Mouse (Mus musculus): ENCODE measurements around the gene Bfsp2.

Bfsp2 gene

DNA sequence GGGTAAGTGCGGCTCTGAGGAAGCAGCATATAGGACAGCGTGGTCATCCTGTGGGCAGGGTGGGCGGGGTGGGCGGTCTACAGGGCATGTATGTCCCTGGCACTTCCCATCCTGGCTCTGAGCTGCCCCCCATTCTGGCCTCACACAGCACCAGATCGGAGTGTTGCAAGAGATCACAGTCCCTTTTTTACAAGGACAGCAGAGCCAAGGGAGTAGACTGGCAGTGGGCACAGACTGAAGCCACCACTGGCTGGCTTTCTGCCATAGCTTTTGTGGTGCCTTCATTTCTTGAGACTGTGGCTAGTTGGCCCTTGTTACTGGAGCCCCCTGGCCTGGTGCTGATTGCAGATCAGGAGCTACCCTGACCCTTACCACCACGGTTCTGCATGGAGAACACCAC is 6.0 kb upstream of the Bfsp2 start:
- no peak for DNase-seq (ENCODE audit: extremely low read depth, low read depth, low spot score)

DNA sequence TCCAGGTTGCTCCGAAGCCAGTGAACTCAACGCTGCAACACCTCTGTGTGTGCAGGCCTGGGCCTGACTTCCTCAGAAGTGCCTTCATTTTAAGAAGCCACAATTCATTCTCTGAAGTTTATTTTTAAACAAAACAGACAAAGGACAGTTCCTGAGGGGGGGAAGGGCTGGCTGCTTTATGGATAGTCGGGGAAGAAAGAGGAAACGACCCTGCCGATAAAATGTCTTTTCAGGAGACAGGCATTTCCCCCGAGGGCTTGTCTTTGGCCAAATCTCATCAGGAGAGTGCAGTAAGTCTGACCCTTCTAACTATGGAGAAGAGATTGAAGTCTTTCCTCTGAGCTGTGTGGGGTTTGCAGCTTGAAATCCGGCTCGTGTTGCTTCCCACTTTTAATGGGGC is 5.4 kb upstream of the Bfsp2 start:
- DNase-seq (ENCODE audit: extremely low read depth, low read depth, low spot score) = no peak

DNA sequence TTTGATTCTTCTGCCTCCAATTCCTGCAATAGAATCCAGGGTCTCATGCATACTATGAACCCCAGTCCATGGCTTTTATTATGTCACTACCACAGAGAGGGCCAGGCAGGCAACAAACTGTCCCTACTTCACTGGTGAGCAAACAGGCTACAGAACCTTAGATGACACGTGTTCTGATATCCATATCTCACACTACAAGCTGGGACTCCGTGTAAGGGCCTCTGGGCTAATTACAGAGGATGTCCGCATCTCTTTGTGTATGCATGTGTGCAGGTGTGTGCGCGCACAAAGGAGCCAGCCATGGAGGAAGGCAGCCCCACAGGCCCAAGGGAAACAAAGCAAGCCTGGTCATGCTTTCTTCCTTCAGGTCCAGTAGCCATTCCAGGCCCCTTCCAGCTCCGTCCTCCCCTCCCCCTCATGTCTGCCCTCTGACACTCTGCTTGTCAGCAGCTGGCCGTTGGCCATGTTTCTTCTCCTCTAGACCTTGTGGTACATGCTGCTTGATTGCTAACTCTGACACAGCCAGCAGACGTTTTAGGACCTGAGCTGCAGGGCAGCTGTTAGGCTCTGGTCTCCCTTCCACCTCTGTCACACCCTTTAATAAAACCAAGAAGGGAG is 492 bp upstream of the Bfsp2 start:
- no peak for DNase-seq (ENCODE audit: extremely low read depth, low read depth, low spot score)

DNA sequence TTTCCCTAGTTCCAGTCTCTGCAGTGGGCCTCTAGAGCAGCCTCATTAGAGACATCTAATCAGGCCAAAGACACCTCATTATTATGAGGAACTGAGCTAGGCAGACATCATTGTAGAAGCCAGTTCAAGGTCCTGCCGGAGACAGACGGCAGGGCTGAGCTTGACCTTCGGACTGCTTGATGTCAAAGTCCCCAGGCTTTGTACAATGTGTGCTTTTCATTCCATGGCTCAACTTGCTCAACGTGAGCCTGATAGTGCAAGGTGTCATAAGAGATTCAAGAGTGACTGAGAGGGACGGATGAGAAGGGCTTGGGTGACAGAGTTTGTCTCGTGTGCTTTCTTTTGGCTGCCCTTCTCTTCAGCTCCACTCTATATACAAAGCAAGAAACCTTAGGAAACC is 4.8 kb downstream of the Bfsp2 start:
- no peak for DNase-seq (ENCODE audit: extremely low read depth, low read depth, low spot score)

DNA sequence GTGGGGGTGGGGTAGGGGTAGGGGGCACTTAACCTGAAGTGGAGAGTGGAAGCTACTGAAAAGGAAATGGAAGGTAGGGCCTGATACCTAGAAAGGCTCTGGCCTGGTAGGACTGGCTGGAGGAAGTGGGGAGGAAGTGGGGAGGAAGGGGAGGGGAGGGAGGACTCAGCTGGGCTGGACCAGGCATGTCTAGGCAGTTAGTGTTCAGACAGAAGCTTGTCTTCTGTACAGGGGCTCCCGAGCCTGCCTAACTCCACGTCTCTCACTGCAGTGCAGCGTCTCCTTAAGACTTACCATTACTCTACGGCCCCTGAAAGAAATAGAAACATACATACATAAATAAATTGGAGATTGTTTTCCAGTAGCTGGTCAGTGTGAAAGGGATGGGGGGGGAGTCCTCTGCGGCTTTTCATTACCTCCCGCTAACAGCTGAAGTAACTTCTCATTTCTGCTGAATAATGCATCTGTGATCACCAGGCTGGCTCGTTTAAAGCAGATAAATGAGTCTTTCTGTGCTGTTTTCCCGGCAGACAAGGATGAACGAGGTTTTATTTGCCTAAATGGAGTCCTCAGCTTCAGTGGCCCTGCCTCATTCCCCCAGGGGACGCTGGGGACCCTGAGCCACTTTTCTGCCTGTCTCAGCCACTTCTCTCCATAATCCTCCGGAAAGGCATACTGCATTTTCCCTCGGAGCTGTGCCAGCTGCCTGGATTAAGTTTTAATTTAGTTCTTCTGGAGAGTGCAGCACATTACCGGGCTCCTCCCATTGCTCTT is 6.1 kb downstream of the Bfsp2 start:
- no peak for DNase-seq (ENCODE audit: extremely low read depth, low read depth, low spot score)

DNA sequence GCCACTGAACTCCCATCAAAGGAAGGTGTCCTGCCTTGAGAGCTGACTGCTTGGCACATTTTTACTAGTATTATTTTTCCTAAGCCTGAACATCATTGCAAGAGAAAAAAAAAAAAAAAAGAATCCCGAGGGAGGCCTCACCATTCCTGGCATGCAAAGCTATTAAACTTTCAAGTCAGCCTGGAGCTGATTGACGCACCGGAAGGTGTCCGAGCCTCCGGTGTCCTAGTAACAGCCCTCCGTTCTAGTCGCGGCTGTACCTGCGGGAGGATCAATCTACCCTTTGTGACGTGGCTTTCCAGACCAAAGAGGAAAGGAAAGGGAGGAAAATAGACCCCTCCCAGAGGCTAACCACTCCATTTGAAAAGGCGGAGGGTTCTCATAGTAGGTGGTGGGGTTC is 8.4 kb downstream of the Bfsp2 start:
- no peak for DNase-seq (ENCODE audit: extremely low read depth, low read depth, low spot score)

DNA sequence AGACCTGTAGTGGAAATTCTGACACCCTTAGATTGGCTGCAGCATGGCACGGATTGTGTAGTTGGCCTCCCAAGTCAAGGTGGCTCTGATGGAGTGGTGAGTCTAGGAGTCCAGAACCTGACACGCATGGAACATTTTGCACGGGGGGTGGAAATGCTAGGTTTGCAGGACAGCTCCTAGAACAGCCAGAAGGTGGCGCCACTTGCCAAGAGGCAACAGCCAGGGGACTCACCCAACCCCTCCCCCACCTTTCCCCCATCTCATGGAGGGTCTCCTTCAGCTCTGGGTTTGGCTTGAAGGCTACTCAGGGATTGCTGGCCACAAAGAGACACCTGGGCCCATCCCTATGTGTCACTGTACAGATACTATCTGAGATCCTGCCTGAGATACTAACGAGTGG is 10.7 kb downstream of the Bfsp2 start:
- DNase-seq (ENCODE audit: extremely low read depth, low read depth, low spot score) = no peak

DNA sequence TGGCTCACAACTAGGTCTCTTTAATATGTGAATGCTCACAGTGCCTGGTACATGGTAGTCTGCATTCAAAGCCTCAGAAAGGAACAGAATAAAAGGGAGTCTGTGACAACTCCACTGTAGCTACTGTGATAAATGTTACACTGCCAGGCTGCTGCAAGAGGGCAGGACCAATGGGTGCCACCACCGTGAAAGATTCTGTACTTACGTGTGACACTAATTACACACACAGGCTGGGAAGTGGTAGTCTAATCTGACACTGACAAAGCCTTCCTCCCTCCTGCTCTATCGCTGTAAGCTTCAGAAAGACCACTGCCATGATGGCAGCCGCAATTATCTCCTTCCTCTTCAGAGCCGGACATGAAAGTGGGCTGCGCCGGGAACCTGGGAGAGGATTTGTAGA is 11.3 kb downstream of the Bfsp2 start:
- DNase-seq (ENCODE audit: extremely low read depth, low read depth, low spot score) = no peak

DNA sequence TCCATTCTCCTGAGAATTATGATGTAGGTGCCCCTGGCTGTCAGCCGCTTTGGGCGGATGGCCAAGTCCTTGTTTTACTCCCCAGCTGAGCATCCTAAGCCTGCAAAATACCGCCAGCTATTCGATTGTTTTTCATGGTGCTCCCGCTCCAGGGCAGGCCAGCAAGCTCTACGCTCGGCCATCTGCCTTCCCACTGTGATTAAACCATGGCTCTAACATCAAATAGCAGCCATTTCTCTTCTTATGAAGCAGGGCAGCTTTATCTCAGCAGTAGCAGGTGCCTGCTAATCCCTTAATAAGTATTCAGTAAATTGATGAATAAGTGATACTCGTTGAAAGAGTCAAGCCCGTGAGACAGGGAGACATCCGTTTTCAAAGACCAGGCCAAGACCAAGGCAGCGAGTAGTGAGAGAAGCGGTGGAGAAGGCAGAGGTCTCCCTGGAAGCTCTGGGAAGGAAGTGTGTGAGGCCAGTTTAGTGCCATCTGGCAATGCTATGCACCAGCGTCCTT is 14.5 kb downstream of the Bfsp2 start:
- DNase-seq (ENCODE audit: extremely low read depth, low read depth, low spot score) = no peak

DNA sequence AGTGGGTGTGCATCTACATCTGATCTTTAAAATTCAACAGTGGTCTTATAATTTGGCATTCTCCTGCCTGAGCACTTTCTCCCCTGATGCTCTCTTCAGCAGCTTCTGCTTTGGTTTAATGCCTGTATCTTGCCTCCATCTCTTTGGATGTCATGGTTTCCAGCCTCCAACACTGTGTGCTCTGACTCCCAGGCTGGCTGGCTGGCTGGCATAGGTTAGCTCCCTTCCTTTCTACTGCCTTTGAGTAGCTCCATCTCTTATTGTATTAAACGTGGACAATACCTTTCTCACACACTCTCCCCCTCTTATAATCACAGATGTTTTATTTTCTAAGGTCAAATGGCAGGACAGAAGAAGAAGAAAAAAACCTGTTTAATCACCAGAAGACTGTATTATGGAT is 14.9 kb downstream of the Bfsp2 start:
- no peak for DNase-seq (ENCODE audit: extremely low read depth, low read depth, low spot score)

DNA sequence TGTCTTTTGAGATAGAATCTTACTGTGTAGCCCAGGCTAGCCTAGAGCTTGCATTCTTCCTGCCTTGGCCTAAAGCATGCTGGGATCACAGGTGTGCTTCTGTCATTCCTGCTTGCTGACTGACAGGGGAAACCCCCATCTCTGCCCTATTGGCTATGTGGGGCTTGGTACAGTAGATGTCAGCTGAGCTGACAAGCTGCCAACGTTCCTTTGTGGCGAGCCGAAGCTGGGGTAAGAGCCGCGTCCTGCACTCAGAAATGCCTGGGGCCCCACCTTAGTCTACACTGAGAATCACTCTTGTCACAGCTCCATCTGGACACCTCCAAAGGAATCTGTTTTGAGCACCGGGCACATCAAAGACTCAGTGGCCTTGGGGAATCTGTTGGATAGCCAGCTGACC is 16.4 kb downstream of the Bfsp2 start:
- DNase-seq (ENCODE audit: extremely low read depth, low read depth, low spot score) = no peak

DNA sequence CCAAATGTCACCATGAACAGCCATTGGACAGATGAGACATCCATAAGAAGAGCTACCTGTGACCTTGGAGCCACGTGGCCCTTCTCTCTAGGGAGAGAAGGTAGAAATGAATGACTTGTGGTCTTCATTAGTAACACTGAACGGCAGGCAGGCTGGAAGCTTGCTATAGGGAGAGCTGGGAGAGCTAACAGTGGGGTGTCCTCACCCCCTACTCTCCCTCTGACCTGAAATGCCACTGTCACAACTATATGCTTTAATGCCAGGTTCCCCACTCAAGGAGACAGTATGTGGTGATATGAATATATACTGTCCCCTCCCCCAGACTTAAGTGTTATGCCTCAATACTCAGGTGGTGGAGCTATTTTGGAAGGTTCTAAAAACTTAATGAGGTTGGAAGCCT is 20.4 kb downstream of the Bfsp2 start:
- no peak for DNase-seq (ENCODE audit: extremely low read depth, low read depth, low spot score)

DNA sequence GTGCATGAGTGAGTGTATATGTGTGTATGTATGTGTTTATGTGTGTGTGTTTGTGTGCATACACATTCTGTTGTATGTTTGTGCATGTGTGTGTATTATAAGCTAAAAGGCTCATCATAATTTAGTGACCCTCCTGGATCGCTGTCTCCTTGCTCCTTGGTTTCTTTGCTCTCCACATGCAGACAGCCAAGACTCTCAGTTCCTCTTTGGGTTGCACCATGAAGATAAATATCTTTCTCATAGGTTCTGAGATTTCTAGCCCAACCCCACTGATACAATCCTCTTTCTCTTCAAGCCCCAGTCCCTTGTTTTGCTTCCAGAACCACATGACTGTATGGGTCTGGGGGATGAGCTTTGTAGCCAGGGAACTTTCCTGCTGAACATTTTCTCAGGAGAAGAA is 20.9 kb downstream of the Bfsp2 start:
- no peak for DNase-seq (ENCODE audit: extremely low read depth, low read depth, low spot score)

DNA sequence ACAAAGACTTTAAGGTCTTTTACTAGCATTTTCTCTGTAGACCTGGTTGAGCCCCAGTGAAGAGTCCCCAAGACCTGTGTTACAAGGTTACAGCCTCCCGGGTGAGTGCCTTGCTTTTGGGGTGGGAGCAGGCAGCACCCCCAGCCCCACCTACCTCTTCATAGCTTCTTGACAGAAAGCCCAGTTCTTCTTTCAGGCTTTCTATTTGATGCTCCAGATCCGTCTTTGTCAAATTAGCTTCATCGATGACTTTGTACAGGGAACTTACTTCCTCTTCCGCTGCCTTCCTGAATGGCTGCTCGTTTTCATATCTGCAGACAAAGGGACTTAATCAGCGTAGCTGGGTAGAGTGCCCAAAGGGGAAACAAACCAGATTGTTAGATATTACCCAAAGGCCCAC is 30.6 kb downstream of the Bfsp2 start:
- no peak for DNase-seq (ENCODE audit: extremely low read depth, low read depth, low spot score)

DNA sequence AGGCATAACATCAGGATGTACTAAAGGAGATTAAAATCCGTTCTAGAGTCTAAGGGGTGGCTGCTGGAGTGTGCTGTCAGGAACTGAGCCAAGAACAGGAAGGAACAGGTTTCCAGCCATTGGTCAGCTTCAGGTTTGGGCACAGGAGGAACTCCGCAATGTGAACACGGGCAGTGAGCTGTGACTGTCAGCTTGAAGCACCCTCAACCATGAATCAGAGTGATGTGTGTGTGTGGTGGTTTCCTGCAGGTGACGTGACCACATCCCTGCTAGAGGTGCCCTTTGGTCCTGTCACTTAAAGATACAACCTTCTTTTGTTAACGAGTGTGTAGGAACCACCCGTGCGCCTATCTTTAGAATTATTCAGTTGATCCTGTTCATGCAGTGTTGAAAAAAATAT is 31.1 kb downstream of the Bfsp2 start:
- DNase-seq (ENCODE audit: extremely low read depth, low read depth, low spot score) = no peak

DNA sequence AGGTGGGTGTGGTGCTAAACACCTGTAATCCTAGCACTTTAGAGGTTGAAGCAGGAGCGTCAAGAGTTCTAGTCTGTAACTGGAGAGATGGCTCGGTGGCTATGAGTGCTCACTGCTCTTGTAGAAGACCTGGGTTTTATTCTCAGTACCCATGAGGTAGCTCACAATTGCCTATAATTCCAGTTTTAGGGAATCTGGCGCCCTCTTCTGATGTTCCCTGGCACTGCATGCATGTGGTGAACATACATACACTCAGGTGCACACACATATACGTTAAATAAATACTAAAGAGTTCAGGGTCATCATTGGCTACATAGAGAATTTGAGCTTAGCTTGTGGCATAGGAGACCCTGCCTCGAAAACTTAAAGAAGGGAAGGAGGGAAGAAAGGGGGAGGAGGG is 35.6 kb downstream of the Bfsp2 start:
- DNase-seq (ENCODE audit: extremely low read depth, low read depth, low spot score) = no peak

DNA sequence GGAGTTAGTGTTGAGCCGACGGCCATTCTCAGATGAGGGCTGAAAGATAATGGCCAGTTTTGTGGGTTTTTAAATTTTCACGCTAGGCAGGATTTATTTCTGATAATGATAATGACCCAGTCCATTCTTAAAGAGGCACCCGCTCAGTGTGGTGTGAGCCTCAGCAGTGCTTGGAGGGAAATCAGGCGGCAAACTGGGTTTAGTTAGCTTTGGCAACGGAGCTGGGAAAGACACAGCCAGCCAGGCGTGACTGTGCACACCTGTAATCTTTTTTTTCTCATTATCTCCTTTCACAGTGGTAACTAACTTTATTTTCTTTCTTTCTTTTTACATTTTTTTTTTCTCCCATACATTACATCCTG is 36.4 kb downstream of the Bfsp2 start:
- DNase-seq (ENCODE audit: extremely low read depth, low read depth, low spot score) = no peak

DNA sequence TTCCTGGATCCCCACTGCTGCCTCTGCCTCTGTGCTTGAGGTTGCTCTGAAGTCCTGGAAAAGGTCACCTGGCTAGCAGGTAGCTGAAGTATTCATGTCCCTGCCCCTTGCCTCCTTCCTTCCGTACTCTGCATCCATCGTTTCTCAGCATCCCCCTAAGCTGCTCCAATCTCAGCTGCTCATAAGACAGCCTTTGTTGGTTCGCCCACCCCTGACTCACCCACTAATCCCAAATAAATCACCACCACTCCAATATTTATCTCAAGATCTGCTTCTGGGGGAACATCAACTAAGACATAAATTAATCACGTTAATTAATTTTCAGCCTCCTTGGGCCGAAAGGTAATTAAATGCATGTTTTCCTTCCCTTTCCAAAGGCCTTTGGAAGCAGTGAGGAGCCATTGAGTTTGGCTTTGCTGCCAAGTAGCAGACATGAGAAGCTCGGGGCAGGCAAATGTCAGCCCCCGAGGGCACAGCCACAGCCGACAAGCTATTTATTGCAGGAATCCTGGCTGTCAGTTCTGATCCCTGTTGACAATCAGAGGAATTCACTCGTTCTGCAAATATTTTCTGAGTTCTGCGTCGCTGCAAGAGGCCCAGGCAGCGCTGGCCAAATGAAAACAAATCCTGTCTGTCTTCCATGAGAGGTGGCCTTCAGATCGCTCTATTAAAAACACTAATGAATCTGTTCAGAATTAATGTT is 36.9 kb downstream of the Bfsp2 start:
- DNase-seq (ENCODE audit: extremely low read depth, low read depth, low spot score) = no peak

DNA sequence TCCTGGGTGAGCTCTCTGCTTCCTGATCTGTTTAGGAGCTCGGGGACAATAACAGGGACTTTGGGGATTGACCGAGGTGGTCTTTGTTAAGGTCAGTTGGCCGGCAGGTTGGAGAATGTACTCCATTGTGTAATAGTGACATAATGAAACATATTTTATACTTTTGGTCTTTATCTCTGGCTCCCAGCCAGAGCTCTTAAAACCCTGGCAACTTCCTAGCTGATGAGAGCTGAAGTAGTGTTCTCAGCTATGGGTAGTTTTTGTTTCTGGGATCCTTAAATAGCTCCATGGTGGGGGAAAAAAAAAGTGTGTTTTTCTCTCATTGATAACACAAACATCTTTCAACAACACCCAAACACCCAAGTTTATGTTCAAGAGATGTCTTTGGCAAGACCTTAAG is 39.6 kb downstream of the Bfsp2 start:
- no peak for DNase-seq (ENCODE audit: extremely low read depth, low read depth, low spot score)

DNA sequence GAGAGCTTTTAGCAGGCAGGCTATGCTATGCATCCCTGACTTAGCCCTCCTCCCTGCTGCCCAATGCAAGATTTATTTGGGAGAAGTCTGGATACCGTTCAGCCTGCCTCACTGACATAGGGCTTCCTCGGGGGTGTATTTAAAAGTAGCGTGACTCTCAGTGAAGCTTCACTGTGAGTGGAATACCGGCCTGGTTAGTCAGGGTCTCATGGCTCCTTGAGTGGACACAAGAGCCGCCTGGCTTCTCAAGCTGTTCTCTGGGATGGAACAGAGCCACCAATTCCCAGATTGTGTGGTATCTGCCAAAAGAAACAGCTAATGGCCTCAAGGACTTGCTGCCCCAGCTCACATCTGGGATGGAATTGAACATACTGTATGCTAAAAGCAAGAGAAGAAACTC is 43.1 kb downstream of the Bfsp2 start:
- DNase-seq (ENCODE audit: extremely low read depth, low read depth, low spot score) = no peak

DNA sequence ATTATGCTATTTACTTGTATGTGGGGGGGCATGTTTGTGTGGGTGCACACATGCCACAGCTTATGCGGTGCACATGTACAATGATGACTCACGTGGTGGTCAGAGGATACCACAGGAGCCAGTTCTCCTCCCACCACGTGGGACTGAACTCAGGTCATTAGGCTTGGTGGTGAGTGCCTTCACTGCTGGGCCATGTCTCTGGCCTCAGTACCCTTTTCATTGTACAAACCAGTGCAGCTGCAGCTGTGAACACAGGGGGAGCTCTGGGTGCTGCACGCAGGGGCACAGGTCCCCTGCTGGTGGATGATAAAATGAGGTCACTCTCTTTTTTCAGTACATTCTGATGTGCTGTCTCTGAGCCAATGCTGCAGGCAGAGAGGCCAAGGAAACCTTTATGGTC is 46.1 kb downstream of the Bfsp2 start:
- DNase-seq (ENCODE audit: extremely low read depth, low read depth, low spot score) = no peak

DNA sequence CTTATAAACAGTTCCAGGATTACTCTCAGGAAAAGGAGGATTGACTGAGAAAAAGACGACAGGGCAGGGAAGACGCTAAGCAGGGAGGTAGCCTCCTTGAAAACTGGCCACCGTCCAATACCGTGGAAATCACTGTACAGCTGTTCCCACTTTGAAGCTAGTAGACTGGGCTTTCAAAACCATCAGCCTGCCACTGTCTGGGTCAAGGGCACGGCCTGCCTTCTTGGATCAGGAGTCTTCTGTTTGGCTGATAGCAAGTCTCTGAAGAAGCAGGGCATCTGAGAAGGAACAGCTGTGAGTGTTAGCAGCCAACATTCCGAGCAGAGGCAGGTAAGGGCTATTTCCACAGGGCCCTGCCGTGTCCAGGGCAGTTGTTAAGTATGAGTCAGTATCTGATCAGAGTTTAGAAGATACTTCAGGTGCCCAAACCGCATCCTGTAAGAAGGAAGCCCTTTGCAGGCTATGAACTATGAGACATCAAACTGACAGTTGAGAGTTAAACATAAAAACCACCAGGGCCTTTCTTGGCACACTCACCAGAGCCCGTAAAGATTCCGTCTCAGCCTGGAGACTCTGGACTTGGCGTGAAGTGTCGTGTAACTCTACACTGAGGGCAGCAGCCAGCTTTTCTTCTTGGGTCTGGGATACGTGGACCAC is 48.0 kb downstream of the Bfsp2 start:
- DNase-seq (ENCODE audit: extremely low read depth, low read depth, low spot score) = no peak
